ENCODE assay signal across 15 mouse cellular contexts in the genomic region with DNA sequence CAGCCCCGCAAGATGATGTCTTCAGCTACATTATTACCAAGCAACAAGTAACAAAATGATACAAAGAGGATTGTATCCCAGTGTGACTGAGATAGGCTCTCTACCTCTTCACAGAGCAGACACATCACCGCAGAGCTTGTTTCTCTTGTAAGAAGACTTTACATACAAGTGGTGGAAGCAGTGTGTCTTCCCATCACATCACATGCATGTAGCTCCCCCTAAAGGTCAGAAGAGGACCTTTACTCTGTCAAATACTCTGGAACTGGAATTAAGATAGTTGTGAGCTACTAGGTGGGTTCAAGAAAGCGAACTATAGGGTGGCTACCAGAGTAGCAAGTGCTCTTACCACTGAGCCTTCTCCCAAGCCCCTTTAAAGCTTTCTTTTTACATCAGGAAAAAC.
DNase-seq lines count a peak whose midpoint lies in the region; ATAC-seq and TF ChIP-seq lines count a peak whose summit lies in the region.
"Had no signal": no experiment of that assay in that cellular context is flagged by ENCODE, and none has a peak within 500 bp of the region (broad histone marks: within the 10 kb centered on the region; RNA-seq: fewer than 3 reads in every experiment).

No protein-coding gene starts in this region.

- H3K4me2 ChIP-seq in heart, postnatal 0 days (ENCODE audit: low read depth, low read length) = no peak overlapping the region
- no peak overlapping the region for H3K4me2 ChIP-seq in stomach, postnatal 0 days (replicated peaks; ENCODE audit: low read depth)
- H3K4me2 ChIP-seq: forebrain, embryonic 15.5 days; heart, embryonic 12.5 days; liver, embryonic 15.5 days had no signal

- 76% methylated on average over 3 of the region's 3 CpGs for WGBS in heart, postnatal 0 days
- 82% methylated on average over 3 of the region's 3 CpGs for WGBS in heart, embryonic 10.5 days
- WGBS in thymus, adult 2 months = 82% methylated on average over 3 of the region's 3 CpGs
- WGBS in stomach, postnatal 0 days = 77% methylated on average over 3 of the region's 3 CpGs

- no peak for ATAC-seq in heart, postnatal 0 days (ENCODE audit: insufficient read depth, low read depth)
- no peak for ATAC-seq in stomach, postnatal 0 days (ENCODE audit: low FRiP score, low TSS enrichment)
- ATAC-seq: forebrain, embryonic 15.5 days; intestine, embryonic 16.5 days had no signal

- H3K27ac ChIP-seq in heart, postnatal 0 days (ENCODE audit: low read depth) = no peak overlapping the region
- H3K27ac ChIP-seq in heart, embryonic 10.5 days = no peak overlapping the region
- no peak overlapping the region for H3K27ac ChIP-seq in thymus, adult 2 months (ENCODE audit: control insufficient read depth, insufficient read depth, low read length)
- no peak overlapping the region for H3K27ac ChIP-seq in cortical plate, adult 2 months (ENCODE audit: insufficient read depth, low read length)
- H3K27ac ChIP-seq in stomach, postnatal 0 days (replicated peaks) = no peak overlapping the region
- H3K27ac ChIP-seq: forebrain, embryonic 15.5 days; liver, embryonic 15.5 days had no signal

- no peaks in the 10 kb centered on the region for H3K4me1 ChIP-seq in heart, postnatal 0 days (ENCODE audit: control insufficient read depth, insufficient read depth)
- peaks cover 7% of the 10 kb centered on the region; the same call in 1 of the 2 replicates for H3K4me1 ChIP-seq in heart, embryonic 10.5 days
- no peaks in the 10 kb centered on the region for H3K4me1 ChIP-seq in thymus, adult 2 months (replicated peaks; ENCODE audit: control insufficient read depth, insufficient read depth, low read length)
- no peaks in the 10 kb centered on the region for H3K4me1 ChIP-seq in cortical plate, adult 2 months (ENCODE audit: control insufficient read depth, insufficient read depth, low read length)
- no peaks in the 10 kb centered on the region for H3K4me1 ChIP-seq in stomach, postnatal 0 days (replicated peaks; ENCODE audit: control insufficient read depth, insufficient read depth)
- H3K4me1 ChIP-seq: forebrain, embryonic 15.5 days had no signal

- TF ChIP-seq EP300 in heart, postnatal 0 days (IDR thresholded peaks at IDR 0.05; ENCODE audit: low read depth) = no peak
- TF ChIP-seq EP300 in stomach, postnatal 0 days (optimal IDR thresholded peaks at IDR 0.05) = no peak

- no peak overlapping the region for H3K4me3 ChIP-seq in heart, postnatal 0 days (ENCODE audit: low read depth, low read length)
- H3K4me3 ChIP-seq in heart, embryonic 10.5 days = no peak overlapping the region
- no peak overlapping the region for H3K4me3 ChIP-seq in thymus, adult 2 months (ENCODE audit: control insufficient read depth, insufficient read depth, low read length)
- H3K4me3 ChIP-seq in cortical plate, adult 2 months (ENCODE audit: insufficient read depth, low read length) = no peak overlapping the region
- no peak overlapping the region for H3K4me3 ChIP-seq in stomach, postnatal 0 days (ENCODE audit: low read depth, low read length)
- H3K4me3 ChIP-seq: forebrain, embryonic 15.5 days; heart, embryonic 12.5 days; liver, embryonic 15.5 days had no signal

- TF ChIP-seq POLR2A in thymus, adult 2 months (IDR thresholded peaks at IDR 0.05; ENCODE audit: control insufficient read depth, extremely low read depth, insufficient read depth, low read length, poor library complexity) = no peak
- no peak for TF ChIP-seq POLR2A in cortical plate, adult 2 months (IDR thresholded peaks at IDR 0.05; ENCODE audit: extremely low read depth, insufficient read depth, low read length)

- H3K9ac ChIP-seq in heart, postnatal 0 days (replicated peaks; ENCODE audit: low read depth, low read length) = no peak overlapping the region
- H3K9ac ChIP-seq in stomach, postnatal 0 days (ENCODE audit: low read length) = no peak overlapping the region
- H3K9ac ChIP-seq: forebrain, embryonic 15.5 days; heart, embryonic 12.5 days; liver, embryonic 15.5 days had no signal

- no peaks in the 10 kb centered on the region for H3K9me3 ChIP-seq in heart, postnatal 0 days (replicated peaks; ENCODE audit: control insufficient read depth, low read length)
- no peaks in the 10 kb centered on the region for H3K9me3 ChIP-seq in heart, embryonic 10.5 days
- H3K9me3 ChIP-seq in stomach, postnatal 0 days (ENCODE audit: control insufficient read depth, low read length) = no peaks in the 10 kb centered on the region
- H3K9me3 ChIP-seq: forebrain, embryonic 15.5 days; heart, embryonic 12.5 days; liver, embryonic 15.5 days had no signal

- DNase-seq in heart, postnatal 0 days (ENCODE audit: low spot score) = no peak
- no peak for DNase-seq in heart, embryonic 10.5 days (ENCODE audit: low spot score)
- DNase-seq in thymus, postnatal 0 days (ENCODE audit: low spot score) = peak; percentile 53
- no peak for DNase-seq in thymus, adult 2 months
- no peak for DNase-seq in stomach, postnatal 0 days (ENCODE audit: low spot score)
- DNase-seq in heart, adult 8-10 months (ENCODE audit: low spot score) = no peak
- DNase-seq in layer of hippocampus, adult 9-10 months (ENCODE audit: low spot score) = no peak
- DNase-seq: cerebellum, postnatal 36 days; thymus, adult 18-20 months had no signal

- peak; percentile 56 for TF ChIP-seq CTCF in heart, postnatal 0 days (IDR thresholded peaks at IDR 0.05; ENCODE audit: low read depth)
- TF ChIP-seq CTCF in thymus, adult 2 months (IDR thresholded peaks at IDR 0.05; ENCODE audit: borderline replicate concordance, control insufficient read depth, extremely low read depth, insufficient read depth, low read length, poor library complexity) = no peak
- peak; percentile 32; the same call in 1 of the 2 replicates for TF ChIP-seq CTCF in cortical plate, adult 2 months (IDR thresholded peaks at IDR 0.05; ENCODE audit: extremely low read depth, insufficient read depth, low read length)
- peak; percentile 70 for TF ChIP-seq CTCF in stomach, postnatal 0 days (IDR thresholded peaks at IDR 0.05; ENCODE audit: low read depth)

- H3K27me3 ChIP-seq in heart, postnatal 0 days (ENCODE audit: control insufficient read depth, insufficient read depth, low read length) = no peaks in the 10 kb centered on the region
- no peaks in the 10 kb centered on the region for H3K27me3 ChIP-seq in heart, embryonic 10.5 days (ENCODE audit: insufficient read depth, poor library complexity, severe bottlenecking)
- no peaks in the 10 kb centered on the region for H3K27me3 ChIP-seq in thymus, adult 2 months (ENCODE audit: control insufficient read depth, insufficient read depth, low read length)
- no peaks in the 10 kb centered on the region for H3K27me3 ChIP-seq in stomach, postnatal 0 days (ENCODE audit: control insufficient read depth, insufficient read depth, low read length)
- H3K27me3 ChIP-seq: forebrain, embryonic 15.5 days; heart, embryonic 12.5 days; liver, embryonic 15.5 days had no signal

- no peaks in the 10 kb centered on the region for H3K36me3 ChIP-seq in heart, postnatal 0 days (replicated peaks; ENCODE audit: control insufficient read depth, insufficient read depth, low read length)
- 0 out of 2 replicates have a peak, but pooled peaks cover 8% of the 10 kb centered on the region for H3K36me3 ChIP-seq in heart, embryonic 10.5 days
- no peaks in the 10 kb centered on the region for H3K36me3 ChIP-seq in thymus, adult 2 months (ENCODE audit: control insufficient read depth, insufficient read depth, low read length)
- H3K36me3 ChIP-seq in stomach, postnatal 0 days (ENCODE audit: control insufficient read depth, insufficient read depth, low read length) = no peaks in the 10 kb centered on the region
- H3K36me3 ChIP-seq: G1E; heart, embryonic 12.5 days; liver, embryonic 15.5 days had no signal
